Mouse (Mus musculus): ENCODE measurements around the gene Gm32742. TPM values are rescaled to one million over a fixed set of nuclear protein-coding genes. Genes with fewer than 3 reads are reported as not detected.

Gene Gm32742
- polyA plus RNA-seq, 1 experiment from 2014 or later: 0.03 TPM

GRCm38 (mm10) chr9:51101756-51102425, 63.4 kb downstream of the Gm32742 start, which contains the start of gene 4833427G06Rik:
Gene 4833427G06Rik (minus strand): TSS chr9:51102078.
- Histone ChIP-seq H3K27me3 (peaks cover 28% of the 10 kb centered on the region), H3K4me2 (peak within 1 kb of the TSS; percentile 100), H3K9me3 (no peaks in the 10 kb centered on the region), H3K9ac (peak within 1 kb of the TSS; percentile 7; the same call in 1 of the 2 replicates), H3K4me1 (peaks cover 15% of the 10 kb centered on the region), H3K27ac (no peak within 1 kb of the TSS), H3K4me3 (replicated peaks) (peak within 1 kb of the TSS; percentile 26), H3K36me3 (replicated peaks) (no peaks in the 10 kb centered on the region)
- ATAC-seq (ENCODE audit: low FRiP score): peak; percentile 80; the same call in 1 of the 2 replicates
- WGBS: 8% methylated on average over 27 of the region's 27 CpGs

- Histone ChIP-seq H3K4me1 (no peaks in the 10 kb centered on the region), H3K27ac (no peak overlapping the region), H3K27me3 (peaks cover 6% of the 10 kb centered on the region; the same call in 1 of the 2 replicates), H3K9ac (no peak overlapping the region), H3K4me2 (no peak overlapping the region), H3K36me3 (replicated peaks) (no peaks in the 10 kb centered on the region), H3K9me3 (no peaks in the 10 kb centered on the region), H3K4me3 (replicated peaks) (no peak overlapping the region)
- WGBS: 67% methylated on average over 2 of the region's 2 CpGs
- ATAC-seq (ENCODE audit: low FRiP score): no peak
Observed at GRCm38 (mm10) chr9:51096306-51096705, 69.0 kb downstream of the Gm32742 start.

GRCm38 (mm10) chr9:51093697-51094096, 71.6 kb downstream of the Gm32742 start:
- H3K9me3 ChIP-seq: no peaks in the 10 kb centered on the region
- no peak for ATAC-seq (ENCODE audit: low FRiP score)
- H3K27me3 ChIP-seq: no peaks in the 10 kb centered on the region
- no peak overlapping the region for H3K4me3 ChIP-seq (replicated peaks)
- no peaks in the 10 kb centered on the region for H3K36me3 ChIP-seq (replicated peaks)
- no peak overlapping the region for H3K9ac ChIP-seq
- no peak overlapping the region for H3K27ac ChIP-seq
- H3K4me1 ChIP-seq: no peaks in the 10 kb centered on the region
- 82% methylated on average over 5 of the region's 5 CpGs for WGBS
- H3K4me2 ChIP-seq: no peak overlapping the region

- 0 out of 2 replicates have a peak, but pooled peaks cover 6% of the 10 kb centered on the region for H3K27me3 ChIP-seq
- H3K9ac ChIP-seq: no peak overlapping the region
- H3K9me3 ChIP-seq: no peaks in the 10 kb centered on the region
- H3K4me3 ChIP-seq (replicated peaks): no peak overlapping the region
- WGBS: 91% methylated on average over 5 of the region's 5 CpGs
- H3K36me3 ChIP-seq (replicated peaks): no peaks in the 10 kb centered on the region
- peaks cover 8% of the 10 kb centered on the region for H3K4me1 ChIP-seq
- no peak for ATAC-seq (ENCODE audit: low FRiP score)
- no peak overlapping the region for H3K4me2 ChIP-seq
- no peak overlapping the region for H3K27ac ChIP-seq
Observed at GRCm38 (mm10) chr9:51081614-51082013, 83.7 kb downstream of the Gm32742 start.

MicroRNAs encoded within 50 kb of the gene (microRNA counts, 519-probe panel; counts per million panel counts)
- not detected for microRNA mmu-miR-34b-3p
- microRNA mmu-miR-34b-5p: not detected
- microRNA mmu-miR-34c: not detected

Small RNA genes lying within 50 kb of the gene (microRNA-seq; reads per million reads assigned to microRNA genes)
- 22.1 reads per million, percentile 35 among the genes with 10 or more reads in this experiment for gene Mir34b
- gene Mir34c: 658 reads per million, percentile 72 among the genes with 10 or more reads in this experiment

Other genes starting within 250 kb of the Gm32742 start
- 14.9 and 16.2 TPM in 2 replicates for gene Sik2, start 156.4 kb downstream of the Gm32742 start, polyA plus RNA-seq (2016; fragmentation: Nextera tagmentation; extraction: Ambion mirVana)
- gene Btg4, start 104.6 kb downstream of the Gm32742 start, polyA plus RNA-seq (2016; fragmentation: Nextera tagmentation; extraction: Ambion mirVana): not detected in 2 replicates
- 0.69 and 1.2 TPM in 2 replicates for gene Layn, start 88.4 kb downstream of the Gm32742 start, polyA plus RNA-seq (2016; fragmentation: Nextera tagmentation; extraction: Ambion mirVana)
- 0.27 TPM in 1 of 2 replicates, not detected in the other for gene 4833427G06Rik, start 63.4 kb downstream of the Gm32742 start, polyA plus RNA-seq (2016; fragmentation: Nextera tagmentation; extraction: Ambion mirVana)
- not detected in 2 replicates for gene Pou2af1, start 48.2 kb upstream of the Gm32742 start, polyA plus RNA-seq (2016; fragmentation: Nextera tagmentation; extraction: Ambion mirVana)
- gene Colca2, start 113.1 kb upstream of the Gm32742 start, polyA plus RNA-seq (2016; fragmentation: Nextera tagmentation; extraction: Ambion mirVana): 1.0 and 1.6 TPM in 2 replicates
- gene 1810046K07Rik, start 163.4 kb upstream of the Gm32742 start, polyA plus RNA-seq (2016; fragmentation: Nextera tagmentation; extraction: Ambion mirVana): not detected in 2 replicates

Measured in forebrain, embryonic 12.5 days (tissue).